Mouse (Mus musculus) liver, embryonic 11.5 days (tissue): ENCODE data around the gene Hbq1b. TPM values are rescaled to one million over a fixed set of nuclear protein-coding genes. Genes with fewer than 3 reads are reported as not detected.

ENCODE experiments used
- ATAC-seq: fragments of 200-750 bp; cut with Nextera tagmentation; replicated peaks from 2 replicates; pipeline ENCODE4 v1.8.0; 2017; ENCODE audit warnings: moderate number of reproducible peaks, mild to moderate bottlenecking, moderate TSS enrichment, moderate library complexity; ENCODE audit not compliant: low FRiP score
- DNase-seq: peaks from one replicate; pipeline ENCODE4 v3.0.0-alpha.2; 2017; ENCODE audit warnings: low spot score
- H3K27ac ChIP-seq: fragments of 300-500 bp; sonication (generic); 2 replicates; pipeline ENCODE4 v1.5.1; 2014; ENCODE audit warnings: mild to moderate bottlenecking, low read depth, low read length, control low read depth
- H3K27me3 ChIP-seq: fragments of 300-500 bp; sonication (generic); replicated peaks from 2 replicates; pipeline ENCODE4 v1.6.1; 2014; ENCODE audit warnings: low read length, mixed read lengths; ENCODE audit not compliant: control insufficient read depth, insufficient read depth
- H3K36me3 ChIP-seq: fragments of 300-500 bp; sonication (generic); 2 replicates; pipeline ENCODE4 v1.6.1; 2014; ENCODE audit warnings: mild to moderate bottlenecking, low read length, moderate library complexity, mixed read lengths; ENCODE audit not compliant: control insufficient read depth, insufficient read depth
- H3K4me1 ChIP-seq: fragments of 300-500 bp; sonication (generic); replicated peaks from 2 replicates; pipeline ENCODE4 v1.6.1; 2014; ENCODE audit warnings: low read length, mixed read lengths; ENCODE audit not compliant: control insufficient read depth, insufficient read depth
- H3K4me2 ChIP-seq: fragments of 300-500 bp; sonication (generic); 2 replicates; pipeline ENCODE4 v1.6.1; 2014; ENCODE audit warnings: mild to moderate bottlenecking, control low read depth, moderate library complexity
- H3K4me3 ChIP-seq: fragments of 300-500 bp; sonication (generic); 2 replicates; pipeline ENCODE4 v1.5.1; 2014; ENCODE audit warnings: low read depth, low read length, control low read depth
- H3K9ac ChIP-seq: fragments of 300-500 bp; sonication (generic); 2 replicates; pipeline ENCODE4 v1.6.1; 2014; ENCODE audit warnings: low read depth, low read length, control low read depth
- H3K9me3 ChIP-seq: fragments of 300-500 bp; sonication (generic); 2 replicates; pipeline ENCODE4 v1.6.1; 2016; ENCODE audit warnings: low read length, inconsistent platforms, mixed read lengths; ENCODE audit not compliant: control insufficient read depth
- WGBS: fragments of 180-500 bp; shearing (Covaris S2); extraction: QIAGEN DNeasy Blood & Tissue Kit; methylation state at CpG from one replicate; pipeline ENCODE4 v1.1.7; 2014; 5-methylcytosine and 5-hydroxymethylcytosine counted together
- polyA plus RNA-seq: library from polyadenylated mRNA; unstranded; fragments of >200 nt; fragmentation: Nextera tagmentation; extraction: Ambion mirVana; gene quantifications from 2 replicates; pipeline ENCODE4 v1.2.1, GENCODE M21; 2014

The Hbq1b gene
- polyA plus RNA-seq, 1 experiment from 2014 or later = 43.6 TPM

- Histone ChIP-seq H3K9me3 (no peaks in the 10 kb centered on the region), H3K27me3 (no peaks in the 10 kb centered on the region), H3K4me2 (peak overlapping the region; percentile 55), H3K4me1 (peaks cover 51% of the 10 kb centered on the region), H3K27ac (peak overlapping the region; percentile 97), H3K9ac (peak overlapping the region; percentile 67), H3K36me3 (peaks cover 9% of the 10 kb centered on the region), H3K4me3 (0 out of 2 replicates have a peak overlapping the region, but pooled peaks have one; percentile 1)
- peak; percentile 97 for ATAC-seq
- no peak for DNase-seq
- 49% methylated on average over 6 of the region's 6 CpGs for WGBS
Observed at GRCm38 (mm10) chr11:32245614-32246013, 41.2 kb upstream of the Hbq1b start.

GRCm38 (mm10) chr11:32247068-32247467, 39.7 kb upstream of the Hbq1b start:
- Histone ChIP-seq H3K4me2 (no peak overlapping the region), H3K27ac (peak overlapping the region; percentile 78), H3K27me3 (no peaks in the 10 kb centered on the region), H3K4me1 (peaks cover 58% of the 10 kb centered on the region), H3K36me3 (peaks cover 9% of the 10 kb centered on the region), H3K9me3 (no peaks in the 10 kb centered on the region), H3K9ac (0 out of 2 replicates have a peak overlapping the region, but pooled peaks have one; percentile 31), H3K4me3 (no peak overlapping the region)
- ATAC-seq (no peak), DNase-seq (no peak)

GRCm38 (mm10) chr11:32248350-32248749, 38.4 kb upstream of the Hbq1b start:
- Histone ChIP-seq H3K9ac (no peak overlapping the region), H3K9me3 (no peaks in the 10 kb centered on the region), H3K4me3 (no peak overlapping the region), H3K4me2 (no peak overlapping the region), H3K4me1 (peaks cover 47% of the 10 kb centered on the region), H3K27ac (peak overlapping the region; percentile 78; the same call in 1 of the 2 replicates), H3K27me3 (no peaks in the 10 kb centered on the region), H3K36me3 (peaks cover 11% of the 10 kb centered on the region)
- ATAC-seq = no peak
- no peak for DNase-seq
- WGBS = 78% methylated on average over 3 of the region's 3 CpGs

GRCm38 (mm10) chr11:32250880-32251763, 35.6 kb upstream of the Hbq1b start:
- Histone ChIP-seq H3K4me3 (no peak overlapping the region), H3K36me3 (peaks cover 11% of the 10 kb centered on the region), H3K4me2 (peak overlapping the region; percentile 30), H3K27ac (peak overlapping the region; percentile 92), H3K9me3 (no peaks in the 10 kb centered on the region), H3K9ac (peak overlapping the region; percentile 55), H3K27me3 (no peaks in the 10 kb centered on the region), H3K4me1 (peaks cover 37% of the 10 kb centered on the region)
- peak; percentile 98 for ATAC-seq
- no peak for DNase-seq
- WGBS = 67% methylated on average over 8 of the region's 8 CpGs

- Histone ChIP-seq H3K4me3 (no peak overlapping the region), H3K4me2 (no peak overlapping the region), H3K4me1 (peaks cover 39% of the 10 kb centered on the region), H3K9ac (no peak overlapping the region), H3K9me3 (no peaks in the 10 kb centered on the region), H3K36me3 (peaks cover 8% of the 10 kb centered on the region), H3K27ac (peak overlapping the region; percentile 47), H3K27me3 (no peaks in the 10 kb centered on the region)
- 97% methylated on average over 1 of the region's 1 CpGs for WGBS
- no peak for DNase-seq
- ATAC-seq = no peak
Observed at GRCm38 (mm10) chr11:32253121-32253520, 33.6 kb upstream of the Hbq1b start.

- ATAC-seq (peak; percentile 100), DNase-seq (no peak)
- H3K9me3 ChIP-seq = no peaks in the 10 kb centered on the region
- H3K27me3 ChIP-seq = no peaks in the 10 kb centered on the region
- no peak overlapping the region for H3K4me3 ChIP-seq
- H3K27ac ChIP-seq = peak overlapping the region; percentile 93
- H3K36me3 ChIP-seq = peaks cover 2% of the 10 kb centered on the region; the same call in 1 of the 2 replicates
- peaks cover 27% of the 10 kb centered on the region for H3K4me1 ChIP-seq
- peak overlapping the region; percentile 54 for H3K9ac ChIP-seq
- H3K4me2 ChIP-seq = peak overlapping the region; percentile 48
- 57% methylated on average over 1 of the region's 1 CpGs for WGBS
Observed at GRCm38 (mm10) chr11:32256146-32256545, 30.6 kb upstream of the Hbq1b start.

GRCm38 (mm10) chr11:32256566-32256965, 30.2 kb upstream of the Hbq1b start:
- H3K27me3 ChIP-seq = no peaks in the 10 kb centered on the region
- WGBS = 67% methylated on average over 3 of the region's 3 CpGs
- no peak overlapping the region for H3K4me3 ChIP-seq
- no peaks in the 10 kb centered on the region for H3K9me3 ChIP-seq
- H3K9ac ChIP-seq = peak overlapping the region; percentile 41
- H3K27ac ChIP-seq = peak overlapping the region; percentile 93
- DNase-seq (no peak), ATAC-seq (no peak; the same call in 1 of the 2 replicates)
- peak overlapping the region; percentile 44 for H3K4me2 ChIP-seq
- peaks cover 3% of the 10 kb centered on the region; the same call in 1 of the 2 replicates for H3K36me3 ChIP-seq
- H3K4me1 ChIP-seq = peaks cover 23% of the 10 kb centered on the region

GRCm38 (mm10) chr11:32262674-32263415, 23.9 kb upstream of the Hbq1b start:
- Histone ChIP-seq H3K4me3 (no peak overlapping the region), H3K27ac (peak overlapping the region; percentile 77), H3K4me1 (peaks cover 28% of the 10 kb centered on the region), H3K4me2 (no peak overlapping the region), H3K9ac (0 out of 2 replicates have a peak overlapping the region, but pooled peaks have one; percentile 3), H3K27me3 (no peaks in the 10 kb centered on the region), H3K9me3 (no peaks in the 10 kb centered on the region), H3K36me3 (peaks cover 3% of the 10 kb centered on the region; the same call in 1 of the 2 replicates)
- ATAC-seq (no peak), DNase-seq (no peak)
- 73% methylated on average over 10 of the region's 10 CpGs for WGBS
